Mouse (Mus musculus) central nervous system, embryonic 14 days (tissue): ENCODE measurements around the gene Cd8b1. TPM values are rescaled to one million over a fixed set of nuclear protein-coding genes. Genes with fewer than 3 reads are reported as not detected.

Experiments used
- polyA plus RNA-seq: library from polyadenylated mRNA; depleted of rRNA; stranded (reverse); fragments of >200 nt; gene quantifications from 2 replicates; pipeline ENCODE4 v1.2.3, GENCODE M21; 2012; rRNA removed

The Cd8b1 gene
- polyA plus RNA-seq = not detected in 2 replicates

GRCm38 (mm10) chr6:71322491-71322921, at the start of gene Cd8b1:
TSS of gene Cd8b1 (plus strand) at chr6:71322788.

GRCm38 (mm10) chr6:71321826-71322283, 733 bp upstream of the Cd8b1 start, which contains the start of gene Smyd1:
TSS of gene Smyd1 (minus strand) at chr6:71322233.

GRCm38 (mm10) chr6:71373249-71373775, 50.7 kb downstream of the Cd8b1 start, which contains the start of gene Cd8a:
TSS of gene Cd8a (plus strand) at chr6:71373427.

Other genes with a start within 250 kb of the Cd8b1 start
- gene Thnsl2, start 178.3 kb upstream of the Cd8b1 start, polyA plus RNA-seq = 2.3 and 2.6 TPM in 2 replicates
- not detected in 2 replicates for gene Fabp1, start 123.0 kb upstream of the Cd8b1 start, polyA plus RNA-seq
- 12.1 and 12.3 TPM in 2 replicates for gene Krcc1, start 51.1 kb upstream of the Cd8b1 start, polyA plus RNA-seq
- 0.45 and 4.3 TPM in 2 replicates for gene Smyd1, start 555 bp upstream of the Cd8b1 start, polyA plus RNA-seq
- not detected in 2 replicates for gene Cd8a, start 50.6 kb downstream of the Cd8b1 start, polyA plus RNA-seq
- gene Rmnd5a, start 117.8 kb downstream of the Cd8b1 start, polyA plus RNA-seq = 30.3 and 31.3 TPM in 2 replicates
- gene Rnf103, start 171.1 kb downstream of the Cd8b1 start, polyA plus RNA-seq = 21.1 and 22.3 TPM in 2 replicates
- gene Chmp3, start 221.0 kb downstream of the Cd8b1 start, polyA plus RNA-seq = 55.0 and 55.8 TPM in 2 replicates